Mouse (Mus musculus) olfactory bulb, adult 2 months (tissue): ENCODE data around the gene Adk.

ENCODE experiments used
- CTCF ChIP-seq: fragments of 200-500 bp; IDR thresholded peaks from 2 replicates; pipeline ENCODE4 v1.5.1; 2012; ENCODE audit warnings: low read depth, mild to moderate bottlenecking, low read length, moderate library complexity; ENCODE audit not compliant: insufficient read depth
- POLR2A ChIP-seq: fragments of 200-500 bp; IDR thresholded peaks from 2 replicates; pipeline ENCODE4 v1.6.1; 2012; ENCODE audit warnings: mild to moderate bottlenecking, low read depth, low read length, moderate library complexity; ENCODE audit not compliant: insufficient read depth

DNA sequence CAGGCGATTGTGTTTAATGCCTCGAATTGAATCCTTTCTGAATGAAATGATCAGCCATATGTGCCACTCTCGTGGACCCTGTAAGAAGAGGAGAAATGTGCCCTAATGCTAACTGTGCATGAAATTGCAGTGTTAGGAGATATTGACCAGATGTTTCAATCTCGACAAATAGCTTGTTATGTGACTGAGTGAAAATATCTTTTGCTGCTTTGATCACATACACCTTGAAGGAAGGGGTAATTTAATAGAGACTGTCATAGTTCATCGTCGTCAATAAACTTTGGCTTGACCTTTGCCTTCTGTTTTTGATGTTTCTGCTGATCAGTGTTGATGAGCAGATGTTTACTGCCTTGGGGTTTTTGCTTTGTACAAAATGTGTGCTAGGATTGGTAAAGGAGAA lies 171.1 kb downstream of the Adk start:
- TF ChIP-seq POLR2A (no peak), CTCF (no peak)
